Mouse (Mus musculus): ENCODE measurements around the gene Arl5b.

Gene Arl5b

DNA sequence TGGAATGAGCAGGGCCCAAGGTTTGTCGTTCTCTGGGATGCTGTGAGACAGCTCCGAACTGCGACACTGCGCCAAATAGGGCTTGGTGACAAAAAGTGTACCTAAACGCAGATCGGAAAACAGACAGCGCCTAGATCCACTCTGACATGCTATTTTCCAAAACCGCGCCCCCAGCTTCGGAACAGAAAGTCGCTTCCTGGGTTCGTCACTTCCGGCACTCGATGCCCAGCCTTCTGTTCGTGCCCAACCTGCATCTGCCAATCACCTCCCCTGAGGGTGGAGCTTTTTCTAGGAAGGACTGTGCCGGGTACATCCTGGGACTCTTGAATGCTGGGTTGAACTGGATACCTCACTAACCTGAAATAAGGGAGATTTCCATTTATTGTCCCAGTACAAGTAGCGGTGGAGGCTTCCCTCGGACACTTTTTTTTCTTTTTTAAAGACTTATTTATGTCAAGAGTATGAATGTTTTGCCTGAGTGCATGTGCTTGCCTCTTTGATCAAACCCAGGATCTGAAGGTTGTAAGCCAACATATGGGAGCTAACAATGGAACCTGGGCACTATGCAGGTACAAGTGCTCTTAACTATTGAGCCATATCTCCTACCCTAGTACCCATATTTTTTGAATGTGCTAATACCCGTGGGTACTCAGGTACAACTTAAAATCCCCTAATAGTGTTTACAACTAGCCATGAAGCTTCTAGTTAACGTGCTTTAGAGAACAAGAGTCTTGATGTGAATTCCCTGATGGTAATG is at the start of gene Arl5b:
TSS of gene Arl5b (plus strand) at position 279 of the 757 bp plus-strand sequence.
- peak; percentile 96 for DNase-seq

DNA sequence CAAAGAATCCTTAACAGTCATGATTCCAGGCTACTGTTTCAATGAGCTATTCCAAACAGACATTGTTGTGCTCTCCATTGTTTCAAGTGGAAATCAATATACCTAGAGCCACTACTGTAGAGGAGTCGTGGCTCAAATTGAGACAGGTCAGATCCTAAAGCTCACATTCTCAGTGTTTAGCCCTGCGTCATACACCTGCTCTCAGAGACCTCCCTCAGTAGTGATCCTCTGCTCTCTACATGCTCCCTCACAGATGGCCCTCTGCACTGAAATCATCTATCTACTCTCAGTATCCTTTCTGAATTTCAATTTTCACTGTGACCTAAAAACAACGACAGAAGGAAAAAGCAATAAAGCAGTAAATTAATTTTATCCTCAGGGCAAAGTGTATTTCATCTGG is 41.7 kb upstream of the Arl5b start:
- DNase-seq: no peak

DNA sequence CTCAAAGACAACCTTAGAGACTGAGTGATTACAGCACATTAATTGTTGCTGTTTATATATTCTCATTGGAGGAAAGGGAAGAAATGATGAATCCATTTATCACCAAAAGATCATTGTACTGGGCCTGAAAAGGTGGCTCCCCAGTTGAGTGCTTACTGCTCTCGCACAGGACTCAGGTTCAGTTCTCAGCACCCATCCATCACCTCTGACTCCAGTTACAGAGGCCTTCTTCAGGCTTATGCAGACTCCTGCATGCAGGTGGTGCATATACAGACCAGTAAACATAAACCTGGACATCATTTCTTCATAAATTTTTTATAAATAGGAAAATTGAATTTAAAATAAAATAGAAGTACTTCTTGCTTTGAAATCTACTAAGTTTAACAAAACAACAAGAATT is 41.1 kb upstream of the Arl5b start:
- DNase-seq: no peak

DNA sequence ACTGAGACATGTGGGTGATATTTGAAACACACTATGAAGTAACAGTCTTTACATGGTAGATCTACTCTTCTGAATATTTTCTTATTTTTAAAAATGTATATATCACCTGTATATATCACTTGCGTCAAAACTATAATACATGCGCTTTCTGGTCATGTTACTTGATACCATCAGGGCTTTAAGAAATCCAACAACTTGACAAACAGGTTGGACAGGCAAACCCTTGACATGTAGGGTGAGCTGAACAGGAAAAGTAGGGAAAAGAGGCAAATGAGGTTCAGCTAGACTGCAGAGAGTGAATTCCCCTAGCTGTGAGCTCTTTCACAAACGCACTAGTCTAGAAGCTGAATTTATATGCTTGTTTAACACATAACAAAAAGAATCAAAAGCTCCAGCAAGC is 22.4 kb upstream of the Arl5b start:
- no peak for DNase-seq

DNA sequence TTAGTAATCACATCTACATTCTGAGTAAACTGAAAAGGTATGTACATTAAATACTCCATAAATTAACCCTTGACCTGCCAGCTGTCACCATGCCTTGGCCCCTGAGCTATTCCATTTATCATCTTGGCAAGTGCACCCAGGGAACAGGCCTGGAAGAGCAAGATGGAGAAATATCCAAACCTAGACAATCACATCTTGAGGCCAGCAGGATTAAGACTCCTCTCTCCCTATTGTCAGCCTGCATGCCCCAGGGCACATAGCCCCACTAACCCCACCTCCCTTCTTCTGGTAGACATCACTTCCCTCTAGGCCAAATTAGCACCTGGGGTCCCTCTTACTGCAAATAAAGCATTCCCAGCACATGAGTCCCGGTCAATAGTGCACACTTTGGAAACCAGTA is 21.4 kb upstream of the Arl5b start:
- DNase-seq: no peak

DNA sequence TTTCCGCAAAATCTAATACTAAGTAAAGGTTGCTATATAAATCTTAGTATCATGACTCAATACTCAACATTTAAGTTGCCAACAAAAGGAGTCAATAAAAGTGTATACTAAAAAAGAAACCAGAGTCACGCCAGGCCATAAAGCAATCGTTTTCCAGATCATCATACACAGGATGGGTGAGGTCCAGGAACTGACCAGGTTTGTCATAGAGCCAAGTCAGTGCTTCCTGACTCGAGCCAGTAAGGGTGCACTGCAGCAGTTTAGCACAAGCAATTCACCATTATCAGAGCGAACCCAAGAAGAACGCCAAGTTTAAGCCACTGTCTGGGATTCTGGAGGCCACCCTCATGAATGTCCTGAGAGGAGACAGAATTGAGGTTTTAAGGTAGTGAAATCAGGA is 10.5 kb upstream of the Arl5b start:
- DNase-seq: no peak

DNA sequence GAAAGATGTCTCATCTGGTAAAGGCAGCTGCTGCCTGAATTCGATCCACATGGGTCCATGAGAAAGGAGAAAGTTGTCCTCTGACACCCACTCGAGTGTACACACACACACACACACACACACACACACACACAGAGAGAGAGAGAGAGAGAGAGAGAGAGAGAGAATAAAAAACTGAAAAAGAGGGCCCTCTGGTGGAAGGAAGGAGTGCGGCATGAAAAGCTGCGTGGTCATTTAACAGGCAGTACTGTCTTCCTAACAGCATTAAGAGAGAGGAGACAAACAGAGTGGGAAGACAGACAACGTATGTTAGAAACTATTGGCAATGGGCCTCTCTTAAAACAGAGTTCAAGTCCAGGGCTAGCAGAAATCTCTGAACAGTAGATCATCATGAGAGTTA is 8.9 kb upstream of the Arl5b start:
- DNase-seq: peak; percentile 9

DNA sequence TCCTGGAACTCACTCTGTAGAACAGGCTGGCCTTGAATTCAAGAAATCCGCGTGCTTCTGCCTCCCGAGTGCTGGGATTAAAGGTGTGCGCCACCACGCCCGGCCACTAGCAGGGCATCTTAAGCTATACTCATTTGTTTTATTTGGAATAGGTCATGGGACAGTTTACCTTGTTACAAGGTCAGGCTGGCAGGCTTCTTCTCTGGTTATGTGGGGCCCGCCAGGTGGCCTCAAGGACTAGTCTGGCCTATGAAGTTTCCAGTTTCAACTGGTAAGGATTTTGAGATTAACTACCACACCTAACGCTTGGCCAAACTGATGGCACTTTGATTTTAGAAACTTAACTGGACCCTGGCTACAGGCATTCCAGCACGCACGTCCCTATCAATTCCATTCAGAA is 5.3 kb downstream of the Arl5b start:
- DNase-seq: no peak

DNA sequence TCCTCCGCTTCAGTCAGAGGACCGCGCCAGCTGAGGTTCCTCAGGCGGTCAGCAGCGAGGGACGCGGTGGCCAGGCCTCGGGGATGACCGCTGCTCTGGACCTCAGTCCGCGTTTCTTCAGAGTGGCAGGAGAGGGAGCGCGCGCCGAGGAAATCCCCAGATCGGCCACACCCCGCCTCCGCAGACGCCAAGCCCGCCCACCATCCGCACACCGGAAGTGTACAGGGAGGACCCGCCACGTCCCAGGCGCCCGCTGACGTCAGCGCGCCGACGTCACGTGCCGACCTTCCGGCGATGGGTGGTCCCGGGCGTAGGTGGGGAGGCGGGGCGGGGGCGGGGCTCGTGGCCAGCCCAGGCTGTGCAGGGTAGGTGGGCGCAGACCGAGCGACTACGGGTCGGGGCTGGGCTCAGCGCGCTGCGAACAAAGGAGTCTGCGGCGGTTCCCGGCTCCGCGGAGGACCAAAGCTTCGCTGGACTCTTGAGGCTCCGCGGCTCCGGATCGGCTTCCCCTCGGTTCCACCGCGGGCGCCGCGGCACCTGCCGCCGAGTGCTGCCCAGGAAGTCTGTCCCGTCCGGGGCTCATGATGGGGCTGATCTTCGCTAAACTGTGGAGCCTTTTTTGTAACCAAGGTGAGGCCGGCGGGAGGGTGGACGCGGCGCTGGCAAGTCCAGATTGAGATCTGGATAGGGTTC is 5.9 kb downstream of the Arl5b start, which contains the start of gene Nsun6:
TSS of gene Nsun6 (minus strand) at position 125 of the 693 bp plus-strand sequence.
- DNase-seq: peak; percentile 97

DNA sequence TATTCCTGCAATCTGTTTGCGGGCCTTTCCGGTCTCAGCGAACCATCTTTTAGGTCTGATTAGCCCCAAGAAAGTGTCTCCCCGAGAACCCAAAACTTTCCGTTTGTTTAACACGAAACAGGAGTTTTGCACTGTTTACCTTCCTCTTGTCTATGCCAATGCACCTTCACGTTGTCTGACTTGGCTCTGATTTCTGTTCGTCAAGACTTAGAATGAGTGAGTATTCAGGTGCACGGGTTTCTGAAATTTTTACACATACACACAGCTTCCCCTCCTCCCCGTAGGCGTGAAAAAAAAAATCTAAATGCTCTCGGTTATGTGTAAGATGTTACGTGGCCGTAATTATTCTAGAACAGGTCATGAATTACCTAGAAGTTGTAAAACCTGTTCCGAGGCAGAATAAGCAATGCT is 6.6 kb downstream of the Arl5b start:
- DNase-seq: no peak

DNA sequence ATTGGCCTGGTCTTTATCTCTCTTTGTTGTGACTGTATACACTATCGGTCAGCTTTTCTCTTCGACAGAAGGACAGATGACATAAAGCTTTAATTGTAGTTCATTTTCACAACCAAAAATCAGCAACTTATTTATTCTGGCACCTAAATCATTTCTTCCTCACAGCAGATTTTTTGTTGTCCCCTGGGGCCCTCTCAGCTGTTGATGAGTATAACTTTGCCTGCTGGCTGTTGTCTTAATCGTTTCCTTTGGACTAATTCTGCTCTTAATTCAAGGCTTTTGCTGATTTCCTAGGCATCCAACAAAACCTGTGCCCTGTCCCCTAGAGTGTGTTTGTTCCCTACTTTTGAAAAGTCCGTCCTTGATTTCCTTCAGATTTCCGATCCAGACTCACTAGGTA is 9.0 kb downstream of the Arl5b start:
- DNase-seq: no peak

DNA sequence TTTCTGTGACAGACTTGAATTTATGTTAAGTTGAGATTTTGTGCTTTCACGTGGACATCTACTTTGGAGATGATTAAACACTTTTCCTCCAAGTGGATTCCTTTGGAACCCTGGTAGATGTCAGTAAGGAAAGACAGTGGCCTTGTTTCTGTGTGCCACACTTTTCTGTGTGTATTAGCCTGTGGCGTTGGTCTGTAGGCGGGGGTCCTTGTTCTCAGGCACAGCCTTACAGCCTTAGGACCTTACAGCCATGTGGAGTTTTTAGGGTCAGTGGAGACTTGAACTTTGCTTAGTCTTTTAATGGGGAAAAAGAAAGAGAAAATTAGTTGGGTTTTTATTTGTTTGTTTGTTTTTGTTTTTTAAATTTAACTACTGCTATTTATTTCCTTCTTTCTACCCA is 11.7 kb downstream of the Arl5b start:
- DNase-seq: no peak

DNA sequence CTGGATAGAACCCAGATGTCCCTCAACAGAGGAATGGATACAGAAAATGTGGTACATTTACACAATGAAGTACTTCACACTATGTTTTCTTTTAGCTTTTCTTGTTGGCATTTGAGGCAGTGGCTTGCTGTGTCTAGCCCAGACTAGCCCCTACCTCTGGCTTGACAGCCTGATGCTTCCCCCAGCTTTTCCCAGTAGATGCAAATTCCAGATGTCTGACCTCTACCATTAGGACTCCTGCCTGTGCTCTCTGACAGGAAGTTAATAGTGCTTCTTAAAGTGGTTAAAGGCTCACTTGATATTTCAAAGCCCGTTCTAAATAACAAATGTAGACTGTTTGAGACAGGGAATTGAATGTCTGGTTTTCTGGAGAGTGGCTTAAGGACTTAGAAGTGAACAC is 14.6 kb downstream of the Arl5b start:
- no peak for DNase-seq

DNA sequence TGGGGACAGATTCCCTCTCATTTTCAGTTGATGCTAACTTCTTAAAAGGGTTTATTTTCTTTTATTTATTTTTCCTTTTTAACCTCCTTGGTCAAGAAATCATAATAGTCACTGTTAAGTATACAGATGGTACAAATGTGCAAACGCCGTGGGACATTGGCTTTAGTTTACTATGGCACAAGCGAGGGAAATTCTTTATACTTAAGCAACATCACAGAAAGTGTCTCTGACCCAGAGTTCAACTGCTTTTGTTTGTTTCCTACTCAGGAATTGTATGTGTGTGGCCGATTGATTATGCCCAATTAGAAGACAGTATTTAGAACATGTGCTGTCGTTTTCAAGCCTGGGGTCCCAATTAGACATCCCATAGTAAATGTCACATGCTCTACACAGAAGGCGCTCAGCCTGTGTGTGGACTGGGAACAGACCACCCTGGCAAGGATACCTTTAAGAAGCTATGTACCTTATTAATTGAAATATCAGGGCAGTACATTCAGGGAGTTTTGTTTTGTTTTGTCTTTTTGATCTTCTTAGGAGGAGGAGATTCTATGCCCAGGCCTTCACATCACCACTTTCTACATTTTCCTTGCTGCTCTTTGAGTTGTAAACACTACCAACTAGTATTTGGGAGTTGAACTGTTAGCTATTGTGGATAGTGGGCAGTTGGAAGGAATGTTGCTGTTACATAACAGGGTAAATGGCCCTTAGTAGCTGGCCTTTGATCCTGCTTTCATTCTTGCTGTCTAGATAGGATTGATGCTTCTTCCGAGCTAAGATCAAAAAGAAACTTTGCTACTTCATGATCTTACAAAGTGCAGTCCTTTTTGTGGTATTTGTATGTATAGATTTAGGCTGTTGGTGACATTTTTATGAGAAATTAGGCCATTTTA is 15.4 kb downstream of the Arl5b start:
- DNase-seq: no peak

DNA sequence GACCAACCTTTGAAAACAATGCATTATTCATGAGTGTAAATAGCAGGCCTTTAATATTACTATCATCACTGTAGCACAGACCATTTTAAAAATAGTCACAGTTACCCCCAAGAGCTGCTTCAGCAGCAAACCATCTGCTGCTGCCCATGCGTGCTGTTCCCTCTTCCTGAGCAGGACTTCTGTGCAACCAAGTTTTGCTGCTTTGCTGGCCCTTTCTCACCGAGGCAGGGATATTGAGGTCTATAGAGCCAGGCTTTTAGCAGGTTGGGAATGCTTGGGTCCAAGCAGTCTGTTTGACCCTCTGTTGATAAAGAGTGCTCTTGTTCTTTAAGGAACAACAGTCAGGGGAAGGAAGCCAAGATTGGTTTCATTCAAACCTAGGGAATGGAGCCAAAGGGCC is 16.3 kb downstream of the Arl5b start:
- no peak for DNase-seq

DNA sequence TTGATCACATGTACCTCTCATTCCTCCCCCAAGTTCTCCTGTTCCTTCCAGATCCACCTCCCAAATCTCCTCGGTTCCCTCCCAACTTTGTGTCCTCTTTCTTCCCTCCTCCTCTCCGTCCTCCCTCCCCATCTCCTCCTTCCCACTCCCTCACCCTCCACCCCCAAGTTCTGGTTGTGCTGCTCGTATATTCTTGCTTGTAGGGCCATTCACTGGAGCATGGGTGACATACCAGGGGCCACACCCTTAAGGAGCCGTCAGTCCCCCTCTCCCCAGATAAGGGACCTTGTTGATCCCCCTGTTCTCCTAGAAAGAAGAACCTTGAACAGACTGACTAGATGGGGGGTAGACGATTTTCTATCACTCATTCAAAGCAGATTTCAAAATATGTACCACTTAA is 17.9 kb downstream of the Arl5b start:
- DNase-seq: no peak

DNA sequence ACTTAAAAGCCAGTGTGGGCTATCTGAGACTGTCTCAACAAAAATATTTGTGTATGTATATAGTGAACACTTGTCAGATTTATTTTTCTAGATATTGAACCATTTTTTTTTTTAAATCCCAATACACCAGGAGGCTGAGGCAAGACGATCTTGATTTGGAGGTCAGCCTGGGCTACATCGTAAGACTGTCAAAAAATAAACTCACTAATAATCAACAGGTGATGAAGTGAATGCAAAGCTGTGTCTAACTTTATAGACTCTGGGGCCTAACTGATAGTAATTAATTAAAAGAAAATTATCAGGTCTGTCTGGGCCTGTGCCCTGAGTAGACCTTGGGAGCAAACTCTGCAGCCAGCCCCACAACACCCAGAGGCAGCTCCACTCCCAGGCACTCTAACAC is 34.5 kb downstream of the Arl5b start:
- no peak for DNase-seq

DNA sequence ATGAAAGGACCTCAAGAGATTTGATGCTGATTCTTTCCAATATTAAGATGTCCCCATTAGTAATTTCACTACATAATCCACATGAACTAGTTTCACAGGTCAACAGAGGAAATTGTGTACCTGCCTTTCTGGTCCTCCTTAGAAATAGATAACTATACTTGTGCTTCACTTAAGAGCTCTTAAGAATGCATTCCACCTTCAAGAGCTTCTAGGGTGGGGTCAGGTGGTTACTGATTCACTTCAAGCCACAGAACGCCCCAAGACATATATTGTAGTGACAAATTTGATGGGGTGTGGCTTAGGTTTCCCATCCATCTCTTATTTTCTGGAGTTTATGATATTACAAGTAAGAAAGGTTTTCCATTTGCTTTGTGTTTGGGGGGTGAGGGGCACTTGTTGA is 38.1 kb downstream of the Arl5b start:
- no peak for DNase-seq

DNA sequence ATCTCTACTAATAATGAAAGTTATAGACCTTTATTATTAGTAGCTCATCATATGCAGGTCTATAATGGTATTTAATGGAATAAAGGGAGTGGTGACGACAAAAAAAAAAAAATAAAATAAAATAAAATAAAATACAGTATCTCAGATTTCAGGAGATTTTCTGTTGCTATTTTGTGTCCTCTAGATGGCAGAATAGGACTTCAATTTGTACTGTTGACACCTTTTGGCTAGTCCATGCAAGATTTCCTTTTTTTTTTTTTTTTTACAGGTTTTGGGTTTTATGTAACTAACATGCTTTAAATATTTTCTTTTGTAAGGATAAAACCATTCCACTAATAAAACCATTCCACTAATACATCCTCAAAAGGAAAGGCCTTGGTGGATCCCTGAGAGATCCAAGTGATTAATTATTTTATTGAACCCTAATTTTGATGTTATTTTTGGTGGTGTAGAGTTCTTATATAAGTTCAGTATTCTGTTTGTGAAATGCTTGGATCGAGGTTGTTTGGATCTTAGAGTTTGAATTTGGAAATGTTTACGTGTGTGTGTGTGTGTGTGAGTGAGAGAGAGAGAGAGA is 47.4 kb downstream of the Arl5b start:
- DNase-seq: no peak

DNA sequence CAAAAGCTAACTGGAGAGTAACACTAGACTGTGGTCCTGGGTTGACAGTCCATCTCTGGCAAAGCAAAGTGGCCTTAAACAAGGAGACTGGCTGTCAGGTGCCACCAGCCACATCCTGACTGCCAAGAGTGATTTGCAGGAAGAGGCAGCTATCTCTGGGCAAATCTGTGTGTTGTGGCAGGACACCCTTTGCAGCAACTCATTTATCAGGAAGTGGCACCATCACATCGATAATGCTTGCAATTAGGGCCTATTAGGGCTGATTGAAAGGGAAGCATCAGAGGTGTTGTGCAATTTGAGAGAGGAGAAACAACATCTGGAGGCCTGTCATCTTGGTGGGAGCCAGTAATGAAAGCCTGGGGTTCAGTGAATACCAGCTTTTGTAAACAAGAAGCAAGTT is 55.2 kb downstream of the Arl5b start:
- no peak for DNase-seq

DNA sequence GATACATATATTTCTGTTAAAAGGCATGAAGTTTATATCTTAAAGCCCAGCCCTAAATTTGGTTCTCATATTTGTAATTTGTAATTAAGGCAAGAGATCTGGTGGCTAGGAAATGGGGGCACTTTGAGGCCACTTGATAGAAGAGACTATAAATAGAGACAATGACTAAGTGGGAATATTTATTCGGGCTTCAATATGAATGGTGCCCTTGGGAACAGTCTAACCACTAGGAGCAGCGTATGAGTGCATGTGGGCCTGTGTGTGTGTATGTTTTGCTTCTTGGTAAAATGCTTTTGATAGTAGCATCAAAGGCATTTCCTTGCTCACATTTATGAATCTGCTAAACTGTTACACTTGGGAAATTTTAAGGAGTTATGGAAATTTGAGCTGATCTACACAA is 62.1 kb downstream of the Arl5b start:
- no peak for DNase-seq

DNA sequence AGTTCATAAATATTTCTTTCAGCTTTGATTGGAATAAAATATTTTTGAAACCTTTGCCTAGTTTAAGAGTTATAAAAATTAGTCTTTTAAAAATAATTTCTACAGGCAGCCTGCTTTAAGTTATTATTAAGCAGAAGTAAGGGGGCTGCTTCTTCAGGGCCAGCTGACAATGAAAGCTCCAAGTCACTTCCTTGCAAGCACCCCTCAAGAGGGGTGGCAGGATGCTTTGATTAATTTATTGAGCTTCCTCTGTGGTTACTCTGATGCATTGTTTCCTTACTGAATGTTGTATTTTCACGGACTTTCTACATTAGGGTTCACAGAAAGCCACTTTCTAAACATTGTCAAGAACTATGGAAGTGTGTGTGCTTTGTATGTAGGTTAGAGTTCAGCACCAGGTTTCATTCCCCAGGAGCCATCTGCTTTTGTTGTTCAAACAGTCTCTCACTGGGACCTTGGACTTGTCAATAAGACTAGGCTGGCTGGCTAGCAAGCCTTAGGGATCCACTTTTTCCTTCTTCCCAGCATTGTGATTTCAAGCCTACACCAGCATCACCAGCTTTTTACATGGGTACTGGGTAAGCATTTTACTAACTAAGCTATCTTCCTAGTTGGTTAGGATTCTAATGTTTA is 62.7 kb downstream of the Arl5b start:
- DNase-seq: no peak

DNA sequence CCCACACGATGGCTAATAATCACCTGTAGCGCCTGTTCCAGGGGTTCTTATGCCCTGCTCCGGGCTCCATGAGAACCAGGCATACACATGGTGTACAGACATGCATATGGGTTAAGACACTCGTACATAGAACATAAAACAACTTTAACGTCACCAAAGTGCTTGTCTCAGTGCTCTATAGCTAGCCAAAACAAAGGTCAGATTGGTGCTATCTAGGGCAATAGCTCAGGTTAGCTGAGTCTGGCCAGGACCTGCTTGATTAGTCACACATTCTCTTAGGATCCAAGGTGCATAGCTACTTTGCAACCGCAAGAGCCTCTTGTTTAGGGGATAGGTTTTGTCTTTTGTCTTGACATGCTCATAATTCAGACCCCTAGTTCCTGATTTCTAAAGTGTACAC is 63.5 kb downstream of the Arl5b start:
- DNase-seq: no peak
